Mouse (Mus musculus) erythroid progenitor cell, adult 5-6 weeks (primary cell): ENCODE results near the gene Rubcnl. TPM values are rescaled to one million over a fixed set of nuclear protein-coding genes. Genes with fewer than 3 reads are reported as not detected.

Experiments used
- ATAC-seq: replicated peaks from 2 replicates; pipeline ENCODE4 v1.8.0; 2016; ENCODE audit warnings: moderate number of reproducible peaks, mild to moderate bottlenecking, moderate TSS enrichment, inconsistent platforms; ENCODE audit not compliant: poor library complexity, low FRiP score, severe bottlenecking
- total RNA-seq, 2 experiments: library from RNA; stranded (forward) in 1 of 2; stranded (reverse) in 1 of 2; fragments of 150-400 nt in 1 of 2; fragments of 186-747, 209-891 nt in 1 of 2; gene quantifications; 2 replicates each; pipeline versions ENCODE4 v1.2.3 to v1.2.4; 2015 to 2017; ENCODE audit warnings: low replicate concordance in 2 of 2

The Rubcnl gene
- total RNA-seq (2015; ENCODE audit: low replicate concordance) (1.8 and 5.0 TPM in 2 replicates), total RNA-seq (2017; ENCODE audit: low replicate concordance) (1.3 and 2.6 TPM in 2 replicates)

DNA sequence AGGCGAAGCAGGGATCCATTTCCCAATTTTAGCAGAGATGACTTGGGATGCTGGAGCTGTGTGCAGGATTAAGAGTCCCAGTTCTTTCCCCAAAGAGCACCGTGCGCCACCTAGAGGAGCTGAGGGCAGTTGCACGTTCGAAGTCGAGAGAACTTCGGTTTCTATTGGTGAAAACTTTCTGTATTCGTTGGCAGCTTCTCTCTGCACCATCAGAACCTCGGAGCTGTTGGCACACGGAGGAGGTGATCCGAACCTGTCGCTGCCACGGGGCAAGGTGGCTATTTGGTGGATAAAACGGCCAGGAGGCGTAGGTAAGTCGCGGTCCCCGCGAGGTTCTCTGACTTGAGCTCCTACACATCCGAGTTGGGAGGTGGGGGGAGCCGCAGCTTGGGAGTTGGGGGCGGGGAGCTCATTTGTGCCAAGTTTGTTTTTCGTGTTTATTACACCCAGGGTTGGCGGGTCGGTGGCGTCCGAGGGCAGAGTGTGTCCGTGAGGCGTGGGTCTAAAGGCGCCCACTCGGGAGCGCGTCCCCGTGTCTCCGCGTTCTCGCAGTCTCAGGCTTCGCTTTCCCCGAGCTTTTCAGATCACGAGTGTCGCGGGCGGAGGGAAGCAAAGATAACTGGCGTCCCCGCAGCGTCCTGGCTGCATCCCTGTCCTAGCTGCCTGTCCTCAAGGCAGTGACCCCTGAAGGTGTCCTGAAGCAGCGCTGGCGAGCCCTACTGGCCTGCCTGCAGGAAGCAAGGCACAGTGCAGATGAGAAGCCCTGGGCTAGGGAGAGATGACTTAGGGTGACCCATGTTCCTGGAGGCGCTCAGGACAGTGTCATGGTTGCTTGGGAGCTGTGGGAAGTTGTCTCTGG lies at the start of gene Rubcnl:
TSS of gene Rubcnl (plus strand) at position 172 of the 859 bp plus-strand sequence.
- ATAC-seq, result peak; percentile 83

DNA sequence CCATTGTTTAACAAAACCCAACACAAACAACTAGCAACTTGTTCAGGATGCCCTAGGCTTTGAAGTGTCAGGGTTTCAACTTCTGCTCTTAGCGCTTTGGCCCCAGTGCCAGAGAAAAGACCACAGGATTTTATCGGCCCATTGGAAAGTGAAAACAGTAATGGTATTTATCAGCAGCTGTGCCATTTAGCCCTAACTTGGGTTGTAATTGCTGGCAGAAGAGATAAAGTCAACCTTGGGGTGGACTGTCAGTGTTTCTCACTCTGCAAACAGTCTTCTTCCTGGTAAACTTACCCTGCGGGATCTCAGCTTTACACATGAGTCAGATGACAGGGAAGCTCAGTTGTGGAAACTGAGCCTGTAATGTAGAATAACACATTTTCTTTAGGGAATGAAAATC lies 43.6 kb upstream of the Rubcnl start:
- ATAC-seq, result peak; percentile 76

DNA sequence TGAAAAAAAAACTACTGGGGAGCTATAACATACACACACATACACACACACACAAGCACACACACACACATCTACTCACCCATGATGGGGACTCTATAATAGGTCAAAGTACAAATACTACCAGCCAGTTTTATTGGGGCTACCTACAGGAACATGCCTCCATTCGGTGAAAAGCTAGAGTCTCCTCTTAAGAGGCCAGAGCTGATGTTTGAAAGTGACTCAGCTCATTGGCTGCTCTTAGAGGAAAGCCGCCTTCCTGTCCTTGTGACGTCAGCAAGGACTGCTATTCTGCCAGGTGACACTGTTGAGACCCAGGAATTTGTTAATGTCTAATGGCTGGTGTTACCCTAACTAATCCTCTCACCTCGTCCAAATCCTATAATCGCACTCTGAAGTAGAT lies 43.1 kb upstream of the Rubcnl start:
- ATAC-seq, result peak; percentile 69

DNA sequence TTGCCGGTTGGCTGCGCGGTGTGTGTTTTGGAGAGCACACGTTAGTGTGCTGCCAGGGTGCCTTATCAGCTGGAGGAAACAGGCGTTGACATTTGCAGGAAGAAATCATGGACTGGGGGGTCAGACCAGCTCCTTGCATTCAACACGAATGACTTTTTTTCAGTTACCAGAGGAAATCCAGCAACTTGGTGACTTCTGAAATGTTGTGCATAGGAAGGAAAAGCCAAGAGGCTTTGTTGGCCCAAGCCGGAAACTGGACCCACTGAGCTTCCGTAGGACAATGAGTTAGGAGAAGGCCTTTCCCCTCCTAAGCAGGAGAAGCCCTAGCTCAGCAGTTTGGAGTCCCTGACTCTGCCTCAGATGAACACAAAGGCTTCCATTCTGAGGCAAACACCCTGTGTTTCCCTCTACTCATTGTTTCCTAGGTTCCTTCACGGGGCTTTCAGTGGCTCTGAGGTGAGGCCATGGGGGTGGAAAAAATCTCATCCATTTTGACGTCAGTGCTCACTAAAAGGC lies 41.6 kb upstream of the Rubcnl start:
- ATAC-seq, result no peak

DNA sequence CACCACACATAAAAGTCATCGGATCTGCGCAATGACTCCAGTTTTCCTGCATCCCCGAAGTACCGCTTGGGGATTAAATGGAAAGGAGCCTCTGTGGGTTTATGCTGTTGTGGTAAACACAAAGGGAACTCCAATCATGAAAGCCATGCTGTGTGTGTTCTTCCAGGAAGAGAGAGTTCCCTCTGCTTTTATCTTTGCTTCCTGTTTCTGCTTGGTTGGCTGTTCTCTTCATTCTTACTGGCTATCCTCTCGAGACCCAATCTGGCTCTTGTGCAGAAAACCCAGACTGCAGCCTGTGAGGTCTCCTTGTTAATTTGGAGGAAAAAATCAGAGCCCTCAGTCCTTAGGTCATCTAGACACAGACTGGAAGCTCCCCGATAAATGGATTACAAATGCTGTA lies 38.9 kb upstream of the Rubcnl start:
- ATAC-seq, result no peak

DNA sequence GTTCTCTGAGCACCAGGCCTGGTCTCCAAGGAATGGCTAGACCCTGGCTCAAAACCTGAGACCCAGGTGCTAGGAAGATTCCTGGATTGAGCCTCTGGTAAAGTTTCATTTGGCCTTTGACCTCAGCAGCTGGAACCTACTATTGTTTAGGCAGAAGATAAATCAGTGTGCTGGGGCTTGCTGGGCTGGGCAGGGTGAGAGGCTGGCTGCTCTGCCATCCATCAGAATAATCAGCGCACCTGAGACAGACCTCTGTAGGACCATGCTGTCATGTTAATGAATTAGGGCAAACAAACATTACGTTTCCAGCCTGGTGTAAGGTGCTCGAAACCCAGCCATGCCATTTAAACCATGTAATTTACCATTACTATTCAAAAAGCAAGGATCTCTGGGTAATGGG lies 34.8 kb upstream of the Rubcnl start:
- no peak for ATAC-seq

DNA sequence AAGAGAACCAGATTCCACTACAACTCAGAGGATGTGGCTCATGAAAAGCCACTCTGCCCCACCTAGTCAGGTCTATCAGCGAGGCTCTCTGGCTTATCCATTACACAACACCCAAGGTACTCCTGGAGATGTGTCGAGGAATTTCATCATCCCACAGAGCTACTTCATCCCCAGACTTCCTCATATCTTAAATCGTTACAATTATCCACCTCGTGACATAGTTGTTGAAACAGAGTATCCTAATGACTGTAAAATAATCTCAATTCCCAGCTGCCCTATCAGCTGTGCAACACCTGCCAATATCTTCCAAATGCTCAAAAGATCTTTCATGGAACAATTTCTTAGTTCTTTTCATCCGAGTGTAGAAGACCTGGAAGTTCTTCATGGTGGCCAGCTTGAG lies 32.7 kb upstream of the Rubcnl start:
- no peak for ATAC-seq

DNA sequence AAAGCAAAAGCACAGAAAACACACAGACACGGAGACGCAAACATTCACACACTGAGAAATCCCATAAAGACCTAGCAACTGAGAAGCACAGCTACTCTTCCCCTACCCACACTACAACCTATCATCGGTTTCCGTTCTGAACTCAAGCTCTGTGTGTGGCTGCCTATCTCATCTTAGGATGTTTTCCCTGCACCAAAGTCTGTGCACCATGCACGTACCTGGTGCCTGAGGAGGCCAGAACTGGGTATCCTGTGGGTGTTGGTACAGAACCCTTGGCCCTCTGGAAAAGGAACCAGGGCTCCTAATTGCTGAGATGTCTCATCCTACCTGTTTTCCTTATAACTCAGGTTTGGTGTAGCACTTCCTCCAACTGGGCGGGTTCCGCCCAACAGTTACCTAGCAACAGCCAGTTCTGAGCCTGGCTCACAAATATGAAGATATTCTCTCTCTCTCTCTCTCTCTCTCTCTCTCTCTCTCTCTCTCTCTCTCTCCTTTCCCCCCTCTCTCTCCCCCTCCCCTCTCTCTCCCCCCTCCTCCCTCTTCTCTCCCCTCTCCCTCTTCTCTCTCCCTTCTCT lies 30.9 kb upstream of the Rubcnl start:
- no peak for ATAC-seq

DNA sequence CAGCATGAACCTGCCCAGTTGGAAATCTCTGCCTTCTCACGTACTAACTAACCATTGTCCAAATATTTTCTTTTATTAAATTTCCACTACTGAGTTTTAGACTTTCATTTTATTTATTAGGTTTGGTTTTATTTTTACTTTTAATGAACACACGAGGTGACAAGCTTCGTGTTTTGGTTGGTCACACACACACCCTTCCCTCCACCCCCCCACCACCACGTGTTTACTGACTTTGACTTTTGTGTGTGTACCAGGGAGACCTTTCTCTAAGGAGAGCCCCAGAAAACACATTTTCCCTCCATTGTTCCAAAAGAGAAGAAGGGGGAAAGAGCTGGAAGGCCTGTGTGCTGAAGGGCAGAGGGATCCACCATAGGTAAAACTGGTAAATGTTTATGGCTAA lies 30.2 kb upstream of the Rubcnl start:
- no peak for ATAC-seq

DNA sequence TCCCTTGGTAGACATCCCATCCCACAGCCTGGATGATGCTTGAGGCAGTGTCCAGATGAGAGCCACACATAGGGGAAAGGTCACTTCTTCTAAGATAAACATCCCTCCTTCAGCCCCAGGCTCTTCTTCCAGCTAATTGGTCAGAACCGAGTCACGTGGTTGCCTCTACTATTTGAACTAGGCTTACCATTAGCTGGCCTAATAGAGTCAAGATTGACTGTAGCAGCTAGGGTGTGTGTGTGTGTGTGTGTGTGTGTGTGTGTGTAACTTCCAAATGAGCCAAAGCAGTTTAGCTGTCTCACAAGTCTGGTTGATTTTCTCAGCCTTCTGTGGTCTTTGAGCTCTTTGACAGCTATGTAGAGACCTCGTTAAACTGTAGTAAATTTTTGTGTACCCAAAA lies 29.3 kb upstream of the Rubcnl start:
- no peak for ATAC-seq

DNA sequence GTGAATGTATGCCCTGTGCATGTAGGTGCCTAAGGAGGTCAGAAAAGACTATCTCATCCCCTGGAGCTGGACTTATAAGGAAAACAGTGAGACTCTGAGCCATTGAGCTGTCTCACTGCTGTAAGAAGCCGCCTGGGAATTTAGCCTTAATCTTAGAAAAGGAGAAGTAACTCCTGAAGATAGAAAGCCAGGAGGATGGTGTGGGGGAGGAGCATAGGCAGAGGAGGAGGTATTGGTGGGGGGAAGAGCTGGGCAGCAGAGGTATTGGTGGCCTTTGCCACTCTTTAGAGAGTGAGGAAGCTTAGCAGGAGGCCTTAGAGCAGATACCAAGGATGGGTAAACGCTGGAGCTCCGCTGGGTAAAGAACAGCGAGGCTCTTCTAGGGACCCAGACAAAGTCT lies 26.5 kb upstream of the Rubcnl start:
- no peak for ATAC-seq

DNA sequence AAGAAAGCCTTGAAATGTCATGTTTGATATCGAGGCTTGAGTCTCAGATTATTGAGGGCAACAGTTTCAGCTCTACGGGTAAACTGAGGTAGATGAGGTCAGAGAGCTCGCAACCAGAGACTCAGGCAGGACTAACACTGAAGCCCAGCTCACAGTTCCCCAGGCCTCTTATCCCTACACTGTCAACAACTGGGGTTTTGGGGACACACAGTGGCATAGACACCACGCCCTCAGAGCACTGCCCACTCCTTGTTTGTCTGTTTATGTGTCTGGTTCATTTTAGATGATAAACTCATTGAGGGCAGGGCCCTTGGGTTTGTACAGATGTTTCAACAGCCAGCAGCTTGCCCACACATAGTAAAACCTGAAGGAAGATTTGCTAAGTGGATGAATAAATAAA lies 25.9 kb upstream of the Rubcnl start:
- no peak for ATAC-seq

DNA sequence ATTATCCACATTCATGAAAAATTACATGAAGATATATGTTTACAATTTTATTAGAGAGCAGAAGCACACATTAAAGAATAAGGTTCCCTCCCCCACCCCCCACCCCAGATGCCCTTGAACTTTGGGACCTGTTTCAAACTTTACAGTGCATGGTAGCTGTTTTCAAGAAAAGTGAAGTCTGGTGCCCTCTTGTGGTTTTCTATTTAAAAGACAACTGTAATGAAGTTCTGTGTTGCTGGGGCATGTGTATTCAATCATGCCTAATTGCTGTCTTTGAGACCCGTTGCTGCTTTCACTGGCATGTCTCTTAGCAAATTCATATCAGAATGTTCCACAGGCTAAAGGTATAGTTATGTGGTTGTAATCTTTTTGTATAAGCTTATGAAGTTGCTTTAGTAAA lies 25.3 kb upstream of the Rubcnl start:
- ATAC-seq, result no peak

DNA sequence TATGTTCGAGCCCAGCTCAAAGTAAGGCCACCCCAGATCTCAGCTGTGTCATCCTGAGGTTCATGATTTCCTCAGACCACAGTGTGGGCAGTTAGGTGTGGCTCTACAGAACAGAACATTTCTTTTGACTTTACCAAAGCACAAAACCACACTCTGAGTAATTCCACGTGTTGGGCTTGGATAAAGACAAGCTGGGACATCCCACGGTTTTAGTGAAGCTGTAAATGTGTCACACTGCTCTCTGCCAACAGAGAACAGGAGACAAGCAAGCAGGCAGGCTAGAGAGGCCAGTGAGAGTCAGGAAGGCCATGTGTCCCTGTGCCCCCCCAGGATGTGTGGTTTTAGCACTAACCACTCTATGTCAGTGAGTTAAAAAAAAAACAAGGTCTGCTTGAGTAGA lies 19.3 kb upstream of the Rubcnl start:
- no peak for ATAC-seq

DNA sequence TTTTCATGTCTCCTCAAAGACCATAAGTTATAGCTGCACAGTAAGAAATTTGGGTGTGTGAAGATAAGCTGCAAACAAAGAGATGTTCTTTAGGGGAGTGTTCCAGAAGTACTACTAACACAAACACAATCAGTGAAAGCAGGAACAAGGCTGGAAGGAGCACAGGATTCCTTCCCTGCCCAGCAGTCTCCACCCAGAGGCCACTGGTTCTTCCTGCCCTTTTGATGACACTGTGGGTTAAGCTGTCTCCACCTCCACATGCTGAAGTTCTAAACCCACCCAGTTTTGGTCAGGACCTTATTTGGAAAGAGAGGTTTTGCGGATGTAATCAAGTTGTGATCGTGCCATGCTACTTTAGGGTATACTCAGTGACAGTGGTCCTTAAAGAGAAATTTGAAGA lies 18.8 kb upstream of the Rubcnl start:
- no peak for ATAC-seq

DNA sequence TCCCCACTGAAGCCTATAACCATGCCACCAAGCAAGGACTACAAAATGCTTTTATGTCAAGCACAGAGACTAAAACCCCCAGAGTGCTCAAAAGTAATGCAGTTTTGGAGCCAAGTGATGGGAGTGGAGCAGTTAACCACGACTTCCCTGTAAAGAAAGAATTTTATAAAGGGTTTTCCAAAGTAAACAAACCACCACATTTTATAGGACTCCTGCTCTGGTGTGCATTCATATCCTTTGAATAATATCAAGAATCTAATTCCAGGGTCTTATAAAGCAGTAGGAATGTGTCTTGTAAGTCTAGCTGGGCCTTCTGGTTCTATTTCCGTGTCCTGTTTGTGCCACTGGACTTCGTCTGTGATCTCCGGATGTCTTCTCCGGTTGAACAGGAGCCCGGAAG lies 14.5 kb upstream of the Rubcnl start:
- no peak for ATAC-seq

DNA sequence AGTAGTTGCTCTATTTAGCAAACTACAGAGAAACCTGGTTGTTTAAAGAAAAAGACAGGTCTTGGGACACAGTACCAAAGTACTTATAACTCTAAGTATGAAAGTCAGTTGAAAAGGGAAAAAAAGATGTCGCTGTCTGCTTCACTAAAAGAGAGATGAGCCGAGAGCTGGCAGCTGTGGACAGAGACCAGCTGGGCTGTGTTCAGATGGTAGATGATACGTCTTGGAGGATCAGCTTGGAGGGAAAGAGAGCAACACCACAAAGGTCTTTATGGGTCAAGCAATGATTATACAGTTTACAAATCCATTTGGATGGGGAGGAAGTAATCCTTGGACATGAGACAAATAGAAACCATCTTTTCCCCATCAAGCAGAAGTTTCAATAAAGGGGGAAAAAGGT lies 12.5 kb upstream of the Rubcnl start:
- no peak for ATAC-seq

DNA sequence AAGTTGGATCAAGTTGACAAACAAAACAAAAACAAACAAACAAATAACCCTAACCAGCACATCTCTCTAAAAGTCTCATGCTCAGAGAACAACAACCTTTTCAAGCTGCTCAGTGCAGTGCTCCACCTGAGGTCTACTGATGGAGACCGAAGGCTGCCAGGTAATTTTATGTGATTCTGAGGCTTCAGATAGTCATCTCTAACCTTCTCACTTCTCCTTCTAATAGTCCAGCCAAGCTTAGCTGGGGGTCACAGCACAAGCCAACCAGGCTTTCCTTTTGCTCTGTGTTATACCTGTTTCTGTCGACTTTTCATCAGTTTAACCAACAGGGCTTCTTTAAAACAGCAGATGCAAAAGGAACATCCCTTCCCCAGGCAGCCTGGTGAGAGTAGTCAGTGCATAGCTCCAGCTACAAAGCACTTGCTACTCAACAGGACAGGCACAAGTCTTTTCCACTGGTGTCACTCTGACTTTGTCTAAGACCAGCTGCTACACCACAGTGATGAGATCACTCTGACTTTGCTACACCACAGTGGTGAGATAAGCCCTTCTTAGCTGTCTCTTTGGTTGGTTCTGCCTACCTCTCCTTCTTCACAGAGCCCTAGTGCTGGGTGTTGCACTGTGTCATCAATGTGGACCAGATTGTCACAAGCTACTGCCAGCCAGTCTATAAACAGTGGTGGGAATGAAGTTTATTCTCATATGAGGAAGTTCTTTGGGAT lies 10.2 kb upstream of the Rubcnl start:
- ATAC-seq, result no peak

DNA sequence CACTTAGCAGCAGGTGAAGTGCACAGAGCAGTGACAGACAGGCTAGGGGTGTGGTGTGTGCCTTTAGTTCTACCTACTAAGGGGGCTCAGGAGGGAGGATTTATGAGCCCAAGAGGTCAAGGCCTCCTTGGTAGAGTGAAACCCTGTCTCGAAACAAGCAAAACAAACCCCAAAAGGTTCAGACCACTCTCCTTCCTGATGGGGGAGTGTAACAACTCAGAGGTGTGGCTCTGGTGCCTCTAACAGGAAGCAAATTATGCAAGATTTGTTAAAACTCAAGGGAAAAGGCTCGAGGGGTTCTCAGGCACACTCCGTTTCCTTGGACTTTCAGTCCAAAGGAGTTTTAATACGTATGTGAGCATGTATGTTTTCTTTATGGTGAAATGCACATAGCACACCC lies 5.5 kb upstream of the Rubcnl start:
- ATAC-seq, result no peak

DNA sequence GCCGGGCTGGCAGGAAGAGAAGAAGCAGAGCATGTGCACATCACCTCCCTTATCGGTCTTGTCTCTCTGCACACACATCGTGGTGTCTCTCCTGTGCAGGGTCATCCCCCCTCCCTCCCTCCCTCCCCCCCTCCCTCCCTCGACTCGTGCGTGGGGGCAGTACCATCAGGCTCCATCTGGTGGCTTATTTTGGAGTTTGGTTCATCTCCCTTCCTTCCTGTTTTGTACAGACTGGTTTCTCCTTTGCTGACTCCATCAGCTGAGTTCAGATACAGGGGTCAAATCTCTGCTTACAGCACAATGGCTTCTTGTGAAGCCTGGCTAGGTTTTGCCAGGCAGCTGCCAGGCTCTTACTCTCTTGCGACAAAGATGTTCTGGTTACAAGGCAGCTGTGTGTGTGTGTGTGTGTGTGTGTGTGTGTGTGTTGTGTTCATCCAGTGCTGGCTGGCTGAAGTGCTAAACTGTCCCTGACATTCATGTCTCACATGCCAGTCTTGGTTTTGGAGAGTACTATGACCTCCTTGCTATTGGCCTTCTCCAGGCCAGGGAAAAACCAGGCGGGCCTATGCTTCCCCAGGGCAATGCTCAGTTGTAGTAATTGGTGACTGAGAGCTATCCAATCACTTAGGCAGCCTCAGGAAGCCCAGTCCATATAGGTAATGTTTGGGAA lies 4.7 kb upstream of the Rubcnl start:
- no peak for ATAC-seq
